Mouse (Mus musculus) thymus, adult 2 months (tissue): Measurements from ENCODE around the gene Nxpe3.

Source experiments
- CTCF ChIP-seq: fragments of 200-500 bp; IDR thresholded peaks from 2 replicates; pipeline ENCODE4 v1.5.1; 2012; ENCODE audit warnings: mild to moderate bottlenecking, control low read depth, low read length, moderate library complexity, borderline replicate concordance; ENCODE audit not compliant: control insufficient read depth, poor library complexity, insufficient read depth; ENCODE audit errors: extremely low read depth
- POLR2A ChIP-seq: fragments of 200-500 bp; IDR thresholded peaks from 2 replicates; pipeline ENCODE4 v1.6.1; 2012; ENCODE audit warnings: mild to moderate bottlenecking, low read length, control low read depth, moderate library complexity; ENCODE audit not compliant: control insufficient read depth, poor library complexity, insufficient read depth; ENCODE audit errors: extremely low read depth

DNA sequence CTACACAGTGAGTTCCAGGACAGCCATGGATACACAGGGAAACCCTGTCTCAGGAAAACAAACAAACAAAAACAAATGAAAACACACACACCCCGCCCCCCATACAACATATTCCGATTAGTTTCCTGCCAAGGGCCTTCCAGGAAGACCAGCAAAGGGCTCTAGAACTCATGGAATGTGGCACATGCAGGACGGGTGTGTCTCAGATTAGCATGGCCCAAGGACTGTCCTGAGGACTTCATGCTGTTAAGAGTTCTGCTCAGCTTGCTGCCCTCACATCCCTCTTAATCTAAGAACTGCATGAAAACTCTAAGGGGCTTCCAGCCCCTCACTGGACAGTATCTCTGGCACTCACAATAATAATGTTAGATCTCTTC is 6.5 kb downstream of the Nxpe3 start:
- TF ChIP-seq POLR2A: no peak
- TF ChIP-seq CTCF: no peak
